Mouse (Mus musculus): ENCODE data around the gene Ppp6r2. TPM values are rescaled to one million over a fixed set of nuclear protein-coding genes. Genes with fewer than 3 reads are reported as not detected.
A peak's percentile ranks its signal among the peaks of the same experiment; 100 is the strongest.

Ppp6r2 gene
- polyA plus RNA-seq, 2 experiments, result 15.3 to 17.7 TPM

DNA sequence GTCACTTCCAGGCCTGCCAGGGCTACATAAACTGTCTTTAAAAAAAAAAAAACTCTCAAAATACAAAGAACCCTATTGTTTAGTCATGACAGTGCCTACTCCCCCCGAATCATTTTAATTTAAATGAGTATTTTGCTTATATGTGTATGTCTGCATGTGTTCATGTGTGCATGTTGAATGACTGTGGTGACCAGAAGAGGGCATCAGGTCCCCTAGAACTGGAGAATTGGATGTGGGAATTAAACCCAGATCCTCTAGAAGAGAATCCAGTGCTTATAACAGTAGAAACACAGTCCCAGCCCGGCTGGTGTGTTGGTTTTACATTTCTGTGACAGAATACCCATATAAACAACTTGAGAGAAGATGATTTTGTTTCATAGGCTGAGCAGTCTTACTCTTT is 29.7 kb downstream of the Ppp6r2 start:
- ATAC-seq (ENCODE audit: insufficient read depth) (no peak), DNase-seq (ENCODE audit: low read depth in 3 of 3, low spot score in 3 of 3) (peak in 1 of 3 experiments; percentile 6)
- Histone ChIP-seq H3K4me3 (ENCODE audit: insufficient read depth in 1 of 2, low read depth in 2 of 2, low read length in 2 of 2) (no peak overlapping the region), H3K9me3 (ENCODE audit: control insufficient read depth, low read length) (no peaks in the 10 kb centered on the region), H3K4me2 (ENCODE audit: low read depth) (no peak overlapping the region), H3K9ac (replicated peaks) (no peak overlapping the region), H3K4me1 (replicated peaks; ENCODE audit: control insufficient read depth in 2 of 2, insufficient read depth in 2 of 2, low read length in 1 of 2) (peaks cover 0 to 11% of the 10 kb centered on the region in 2 experiments; a peak in 3 of 4 replicates), H3K36me3 (replicated peaks; ENCODE audit: control insufficient read depth, insufficient read depth, low read depth) (peaks cover 8% of the 10 kb centered on the region), H3K27ac (no peak overlapping the region), H3K27me3 (ENCODE audit: control insufficient read depth, insufficient read depth, low read length) (no peaks in the 10 kb centered on the region)
- WGBS (ENCODE audit: insufficient replicate concordance), result 61% methylated on average over 2 of the region's 2 CpGs
- TF ChIP-seq EP300 (IDR thresholded peaks at IDR 0.05; ENCODE audit: low read depth) (no peak), CTCF (IDR thresholded peaks at IDR 0.05; ENCODE audit: low read depth) (peak; percentile 27; the same call in 1 of the 2 replicates)

DNA sequence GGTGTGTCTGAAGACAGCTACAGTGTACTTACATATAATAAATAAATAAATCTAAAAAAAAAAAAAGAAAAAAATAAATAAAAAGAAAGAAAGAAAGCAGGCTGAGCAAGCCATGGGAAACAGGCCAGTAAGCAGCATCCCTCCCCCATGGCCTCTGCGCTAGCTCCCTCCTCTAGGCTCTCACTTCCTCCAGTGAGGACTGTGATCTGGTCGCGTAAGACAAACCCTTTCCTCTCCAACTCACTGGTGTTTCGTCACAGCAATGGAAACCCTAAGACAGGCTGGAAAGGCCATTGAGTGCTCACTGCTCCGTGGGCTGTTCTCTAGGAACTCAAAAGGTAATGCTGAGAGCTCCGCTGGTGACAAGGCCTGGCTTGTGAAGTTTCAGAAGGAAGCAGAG is 37.7 kb downstream of the Ppp6r2 start:
- Histone ChIP-seq H3K9ac (replicated peaks) (no peak overlapping the region), H3K27me3 (ENCODE audit: control insufficient read depth, insufficient read depth, low read length) (no peaks in the 10 kb centered on the region), H3K4me2 (ENCODE audit: low read depth) (no peak overlapping the region), H3K4me1 (replicated peaks; ENCODE audit: control insufficient read depth in 2 of 2, insufficient read depth in 2 of 2, low read length in 1 of 2) (no peaks in the 10 kb centered on the region), H3K4me3 (ENCODE audit: insufficient read depth in 1 of 2, low read depth in 2 of 2, low read length in 2 of 2) (no peak overlapping the region), H3K36me3 (replicated peaks; ENCODE audit: control insufficient read depth, insufficient read depth, low read depth) (peaks cover 4% of the 10 kb centered on the region), H3K27ac (no peak overlapping the region), H3K9me3 (ENCODE audit: control insufficient read depth, low read length) (no peaks in the 10 kb centered on the region)
- WGBS (ENCODE audit: insufficient replicate concordance), result 76% methylated on average over 6 of the region's 6 CpGs
- no peak for TF ChIP-seq EP300 (IDR thresholded peaks at IDR 0.05; ENCODE audit: low read depth)
- no peak for TF ChIP-seq CTCF (IDR thresholded peaks at IDR 0.05; ENCODE audit: low read depth)
- no peak for ATAC-seq (ENCODE audit: insufficient read depth)
- DNase-seq (ENCODE audit: low read depth in 3 of 3, low spot score in 3 of 3), result no peak

DNA sequence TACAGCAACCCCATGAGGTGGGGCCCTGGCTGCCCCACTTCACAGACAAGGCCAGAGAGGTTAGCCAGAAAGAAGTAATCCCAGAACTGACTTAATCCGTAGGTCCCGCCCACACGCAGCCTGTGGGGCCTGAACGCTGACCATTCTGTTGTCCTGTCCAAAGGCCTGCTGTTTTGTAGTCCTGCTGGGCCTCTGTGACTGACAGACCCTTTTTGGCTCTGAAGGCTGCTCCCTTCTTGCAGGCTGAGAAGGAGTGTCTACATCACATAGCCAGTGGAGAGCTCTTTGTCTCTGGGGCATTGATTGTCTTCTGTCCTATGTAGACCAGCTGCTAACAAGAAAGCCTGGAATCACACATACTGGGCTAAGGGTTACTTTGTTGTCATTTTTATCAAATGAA is 44.0 kb downstream of the Ppp6r2 start:
- Histone ChIP-seq H3K36me3 (replicated peaks; ENCODE audit: control insufficient read depth, insufficient read depth, low read depth) (peaks cover 22% of the 10 kb centered on the region), H3K4me1 (replicated peaks; ENCODE audit: control insufficient read depth in 2 of 2, insufficient read depth in 2 of 2, low read length in 1 of 2) (no peaks in the 10 kb centered on the region), H3K4me2 (ENCODE audit: low read depth) (no peak overlapping the region), H3K9ac (replicated peaks) (no peak overlapping the region), H3K9me3 (ENCODE audit: control insufficient read depth, low read length) (no peaks in the 10 kb centered on the region), H3K4me3 (ENCODE audit: insufficient read depth in 1 of 2, low read depth in 2 of 2, low read length in 2 of 2) (no peak overlapping the region), H3K27me3 (ENCODE audit: control insufficient read depth, insufficient read depth, low read length) (no peaks in the 10 kb centered on the region), H3K27ac (no peak overlapping the region)
- WGBS (ENCODE audit: insufficient replicate concordance), result 86% methylated on average over 4 of the region's 4 CpGs
- ATAC-seq (ENCODE audit: insufficient read depth) (no peak), DNase-seq (ENCODE audit: low read depth in 3 of 3, low spot score in 3 of 3) (no peak)
- no peak for TF ChIP-seq EP300 (IDR thresholded peaks at IDR 0.05; ENCODE audit: low read depth)
- TF ChIP-seq CTCF (IDR thresholded peaks at IDR 0.05; ENCODE audit: low read depth), result no peak

DNA sequence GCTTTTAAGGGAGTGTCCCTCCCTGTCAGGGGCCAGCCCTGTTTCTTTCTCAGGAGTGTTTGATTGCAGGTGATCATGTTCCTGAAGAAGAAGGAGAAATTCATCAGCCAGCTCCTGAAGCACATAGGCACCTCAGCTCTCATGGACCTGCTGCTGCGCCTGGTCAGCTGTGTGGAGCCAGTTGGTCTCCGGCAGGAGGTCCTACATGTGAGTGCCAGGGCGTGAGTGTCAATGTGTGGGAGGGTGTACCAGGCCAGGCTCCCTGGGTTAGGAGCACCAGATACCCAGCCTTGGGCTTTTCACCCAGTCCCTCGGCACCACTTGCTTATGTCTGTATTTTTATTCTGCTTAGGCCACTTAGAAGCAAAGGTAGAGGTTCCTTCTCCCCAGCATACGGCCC is 47.6 kb downstream of the Ppp6r2 start:
- ATAC-seq (ENCODE audit: insufficient read depth) (no peak), DNase-seq (ENCODE audit: low read depth in 3 of 3, low spot score in 3 of 3) (no peak)
- H3K4me2 ChIP-seq (ENCODE audit: low read depth), result no peak overlapping the region
- H3K36me3 ChIP-seq (replicated peaks; ENCODE audit: control insufficient read depth, insufficient read depth, low read depth), result peaks cover 28% of the 10 kb centered on the region
- H3K4me1 ChIP-seq (replicated peaks; ENCODE audit: control insufficient read depth in 2 of 2, insufficient read depth in 2 of 2, low read length in 1 of 2), result no peaks in the 10 kb centered on the region
- no peak overlapping the region for H3K4me3 ChIP-seq (ENCODE audit: insufficient read depth in 1 of 2, low read depth in 2 of 2, low read length in 2 of 2)
- H3K9me3 ChIP-seq (ENCODE audit: control insufficient read depth, low read length), result no peaks in the 10 kb centered on the region
- TF ChIP-seq CTCF (IDR thresholded peaks at IDR 0.05; ENCODE audit: low read depth) (no peak), EP300 (IDR thresholded peaks at IDR 0.05; ENCODE audit: low read depth) (no peak)
- no peak overlapping the region for H3K9ac ChIP-seq (replicated peaks)
- H3K27ac ChIP-seq, result no peak overlapping the region
- no peaks in the 10 kb centered on the region for H3K27me3 ChIP-seq (ENCODE audit: control insufficient read depth, insufficient read depth, low read length)
- WGBS (ENCODE audit: insufficient replicate concordance), result 87% methylated on average over 5 of the region's 5 CpGs

DNA sequence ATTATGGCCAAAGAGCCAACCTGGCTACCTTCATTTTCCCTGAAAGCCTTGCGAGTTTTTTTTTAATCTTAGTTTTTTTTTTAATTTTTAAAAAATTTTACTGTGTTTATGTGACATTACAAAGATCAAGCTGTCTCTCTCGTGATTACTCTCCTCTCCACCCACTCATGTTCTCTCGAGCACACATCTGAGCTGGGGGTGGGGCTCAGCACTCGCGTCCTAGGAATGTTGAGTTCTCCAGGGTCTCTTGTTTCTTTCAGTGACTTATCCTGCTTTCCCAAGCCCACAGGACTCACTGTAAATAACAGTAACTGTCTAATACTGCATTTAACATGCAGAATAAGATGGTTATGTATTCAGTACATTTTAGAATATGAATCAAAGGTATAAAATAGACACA is 53.1 kb downstream of the Ppp6r2 start:
- Histone ChIP-seq H3K4me2 (ENCODE audit: low read depth) (no peak overlapping the region), H3K4me1 (replicated peaks; ENCODE audit: control insufficient read depth in 2 of 2, insufficient read depth in 2 of 2, low read length in 1 of 2) (no peaks in the 10 kb centered on the region), H3K4me3 (ENCODE audit: insufficient read depth in 1 of 2, low read depth in 2 of 2, low read length in 2 of 2) (no peak overlapping the region), H3K9me3 (ENCODE audit: control insufficient read depth, low read length) (no peaks in the 10 kb centered on the region), H3K9ac (replicated peaks) (no peak overlapping the region), H3K27me3 (ENCODE audit: control insufficient read depth, insufficient read depth, low read length) (no peaks in the 10 kb centered on the region), H3K27ac (no peak overlapping the region), H3K36me3 (replicated peaks; ENCODE audit: control insufficient read depth, insufficient read depth, low read depth) (peaks cover 24% of the 10 kb centered on the region)
- TF ChIP-seq CTCF (IDR thresholded peaks at IDR 0.05; ENCODE audit: low read depth), result no peak
- no peak for TF ChIP-seq EP300 (IDR thresholded peaks at IDR 0.05; ENCODE audit: low read depth)
- 79% methylated on average over 5 of the region's 5 CpGs for WGBS (ENCODE audit: insufficient replicate concordance)
- ATAC-seq (ENCODE audit: insufficient read depth) (no peak), DNase-seq (ENCODE audit: low read depth in 3 of 3, low spot score in 3 of 3) (no peak)

Measured in liver, embryonic 14.5 days (tissue).